Mouse (Mus musculus) olfactory bulb, adult 2 months (tissue): ENCODE measurements around the gene Endod1. TPM values are rescaled to one million over a fixed set of nuclear protein-coding genes. Genes with fewer than 3 reads are reported as not detected.
A peak's percentile ranks its signal among the peaks of the same experiment; 100 is the strongest.

Source experiments
- H3K27ac ChIP-seq: fragments of 200-500 bp; 2 replicates; pipeline ENCODE4 v1.5.1; 2012; ENCODE audit warnings: low read depth, low read length; ENCODE audit not compliant: insufficient read depth
- H3K4me1 ChIP-seq: fragments of 200-500 bp; 2 replicates; pipeline ENCODE4 v1.6.1; 2012; ENCODE audit warnings: low read length; ENCODE audit not compliant: control insufficient read depth, insufficient read depth
- H3K4me3 ChIP-seq: fragments of 200-500 bp; 2 replicates; pipeline ENCODE4 v1.5.1; 2012; ENCODE audit warnings: mild to moderate bottlenecking, low read depth, low read length, moderate library complexity; ENCODE audit not compliant: insufficient read depth
- CTCF ChIP-seq: fragments of 200-500 bp; IDR thresholded peaks from 2 replicates; pipeline ENCODE4 v1.5.1; 2012; ENCODE audit warnings: low read depth, mild to moderate bottlenecking, low read length, moderate library complexity; ENCODE audit not compliant: insufficient read depth
- POLR2A ChIP-seq: fragments of 200-500 bp; IDR thresholded peaks from 2 replicates; pipeline ENCODE4 v1.6.1; 2012; ENCODE audit warnings: mild to moderate bottlenecking, low read depth, low read length, moderate library complexity; ENCODE audit not compliant: insufficient read depth
- WGBS: fragments of 180-500 bp; shearing (Covaris S2); methylation state at CpG from one replicate; pipeline ENCODE4 v1.1.7; 2018; 5-methylcytosine and 5-hydroxymethylcytosine counted together
- polyA plus RNA-seq: library from polyadenylated mRNA; stranded (reverse); fragments of >200 nt; gene quantifications from 2 replicates; pipeline ENCODE4 v1.2.4, GENCODE M21; 2012; ENCODE audit warnings: low replicate concordance; ENCODE audit not compliant: missing spikeins, insufficient read depth, insufficient read length

The Endod1 gene
- polyA plus RNA-seq, 1 experiment: not detected

- no peak overlapping the region for H3K27ac ChIP-seq
- WGBS: 95% methylated on average over 4 of the region's 4 CpGs
- TF ChIP-seq CTCF (no peak), POLR2A (no peak)
- no peak overlapping the region for H3K4me3 ChIP-seq
- H3K4me1 ChIP-seq: peaks cover 11% of the 10 kb centered on the region
Measured at GRCm38 (mm10) chr9:14383186-14383920, 2.0 kb upstream of the Endod1 start.

- Histone ChIP-seq H3K27ac (no peak overlapping the region), H3K4me1 (peaks cover 11% of the 10 kb centered on the region), H3K4me3 (no peak overlapping the region)
- WGBS: 92% methylated on average over 5 of the region's 5 CpGs
- TF ChIP-seq CTCF (no peak), POLR2A (no peak)
Measured at GRCm38 (mm10) chr9:14382256-14382791, 1.0 kb upstream of the Endod1 start.

- peak overlapping the region; percentile 84 for H3K27ac ChIP-seq
- peaks cover 11% of the 10 kb centered on the region for H3K4me1 ChIP-seq
- WGBS: under 1% methylated on average over 76 of the region's 76 CpGs
- H3K4me3 ChIP-seq: peak overlapping the region; percentile 97
- TF ChIP-seq CTCF (no peak), POLR2A (peak; percentile 75)
Measured at GRCm38 (mm10) chr9:14380386-14381285, 671 bp downstream of the Endod1 start.

- WGBS: 47% methylated on average over 8 of the region's 8 CpGs
- Histone ChIP-seq H3K4me1 (peaks cover 11% of the 10 kb centered on the region), H3K27ac (no peak overlapping the region), H3K4me3 (peak overlapping the region; percentile 97)
- TF ChIP-seq POLR2A: no peak
- no peak for TF ChIP-seq CTCF
Measured at GRCm38 (mm10) chr9:14379769-14380385, 1.4 kb downstream of the Endod1 start.

GRCm38 (mm10) chr9:14378151-14378550 is 3.2 kb downstream of the Endod1 start:
- Histone ChIP-seq H3K4me3 (no peak overlapping the region), H3K27ac (no peak overlapping the region), H3K4me1 (peaks cover 11% of the 10 kb centered on the region)
- 88% methylated on average over 2 of the region's 2 CpGs for WGBS
- TF ChIP-seq POLR2A (no peak), CTCF (no peak)

GRCm38 (mm10) chr9:14376149-14376548 is 5.2 kb downstream of the Endod1 start:
- 92% methylated on average over 4 of the region's 4 CpGs for WGBS
- Histone ChIP-seq H3K4me3 (no peak overlapping the region), H3K4me1 (peaks cover 9% of the 10 kb centered on the region), H3K27ac (no peak overlapping the region)
- no peak for TF ChIP-seq CTCF
- no peak for TF ChIP-seq POLR2A

GRCm38 (mm10) chr9:14372440-14372839 is 8.9 kb downstream of the Endod1 start:
- Histone ChIP-seq H3K27ac (no peak overlapping the region), H3K4me3 (no peak overlapping the region), H3K4me1 (no peaks in the 10 kb centered on the region; the same call in 1 of the 2 replicates)
- no peak for TF ChIP-seq CTCF
- TF ChIP-seq POLR2A: no peak

GRCm38 (mm10) chr9:14369271-14369670 is 12.0 kb downstream of the Endod1 start:
- Histone ChIP-seq H3K4me1 (peaks cover 5% of the 10 kb centered on the region; the same call in 1 of the 2 replicates), H3K4me3 (no peak overlapping the region), H3K27ac (no peak overlapping the region)
- TF ChIP-seq CTCF (no peak), POLR2A (no peak)
